Mouse (Mus musculus): ENCODE results near the gene Timm29. TPM values are rescaled to one million over a fixed set of nuclear protein-coding genes. Genes with fewer than 3 reads are reported as not detected.
A peak's percentile ranks its signal among the peaks of the same experiment; 100 is the strongest.

The Timm29 gene
- total and polyA plus RNA-seq, 2 experiments from 2014 or later = 23.2 to 44.6 TPM

- H3K4me2 ChIP-seq (ENCODE audit: low read depth, low read length) = no peak overlapping the region
- 30% methylated on average over 2 of the region's 2 CpGs for WGBS
- H3K27ac ChIP-seq (ENCODE audit: low read depth) = no peak overlapping the region
- H3K4me1 ChIP-seq (ENCODE audit: control insufficient read depth, insufficient read depth) = peaks cover 8% of the 10 kb centered on the region
- no peaks in the 10 kb centered on the region for H3K9me3 ChIP-seq (replicated peaks; ENCODE audit: control insufficient read depth, low read length)
- no peak overlapping the region for H3K9ac ChIP-seq (replicated peaks; ENCODE audit: low read depth, low read length)
- DNase-seq (ENCODE audit: low spot score) = peak; percentile 40
- TF ChIP-seq CTCF (IDR thresholded peaks at IDR 0.05; ENCODE audit: low read depth) = no peak
- TF ChIP-seq EP300 (IDR thresholded peaks at IDR 0.05; ENCODE audit: low read depth) = no peak
- H3K36me3 ChIP-seq (replicated peaks; ENCODE audit: control insufficient read depth, insufficient read depth, low read length) = peaks cover 18% of the 10 kb centered on the region; the same call in 1 of the 2 replicates
- H3K27me3 ChIP-seq (ENCODE audit: control insufficient read depth, insufficient read depth, low read length) = no peaks in the 10 kb centered on the region
- no peak overlapping the region for H3K4me3 ChIP-seq (ENCODE audit: low read depth, low read length)
- no peak for ATAC-seq (ENCODE audit: insufficient read depth, low read depth)
Observed at GRCm38 (mm10) chr9:21598198-21598597, 5.7 kb downstream of the Timm29 start.

DNA sequence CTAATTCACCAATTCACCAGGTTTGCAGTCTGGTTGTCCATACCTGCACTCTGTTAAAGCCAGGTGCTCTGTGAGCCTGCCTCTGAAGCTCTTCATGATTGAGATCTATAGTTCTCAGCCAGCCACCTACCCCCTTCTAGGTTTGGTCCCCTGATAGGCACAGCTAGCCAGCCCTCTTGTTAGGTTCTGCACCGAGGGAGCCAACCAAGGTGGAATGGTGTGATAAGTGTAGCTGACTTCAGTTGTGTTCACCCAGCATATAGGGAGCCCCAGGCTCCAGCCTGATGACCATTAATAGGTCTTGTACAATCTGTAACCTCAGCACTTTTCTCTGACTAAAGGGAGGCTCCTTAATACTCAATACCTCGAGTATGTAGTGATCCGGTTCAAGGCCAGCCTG, 7.7 kb downstream of the Timm29 start:
- H3K4me2 ChIP-seq (ENCODE audit: low read depth, low read length) = no peak overlapping the region
- H3K27me3 ChIP-seq (ENCODE audit: control insufficient read depth, insufficient read depth, low read length) = no peaks in the 10 kb centered on the region
- H3K36me3 ChIP-seq (replicated peaks; ENCODE audit: control insufficient read depth, insufficient read depth, low read length) = peaks cover 8% of the 10 kb centered on the region; the same call in 1 of the 2 replicates
- H3K4me3 ChIP-seq (ENCODE audit: low read depth, low read length) = no peak overlapping the region
- DNase-seq (ENCODE audit: low spot score) (no peak), ATAC-seq (ENCODE audit: insufficient read depth, low read depth) (no peak)
- H3K9ac ChIP-seq (replicated peaks; ENCODE audit: low read depth, low read length) = no peak overlapping the region
- H3K27ac ChIP-seq (ENCODE audit: low read depth) = no peak overlapping the region
- no peaks in the 10 kb centered on the region for H3K9me3 ChIP-seq (replicated peaks; ENCODE audit: control insufficient read depth, low read length)
- TF ChIP-seq EP300 (IDR thresholded peaks at IDR 0.05; ENCODE audit: low read depth) = no peak
- WGBS = 57% methylated on average over 3 of the region's 3 CpGs
- no peaks in the 10 kb centered on the region for H3K4me1 ChIP-seq (ENCODE audit: control insufficient read depth, insufficient read depth)

GRCm38 (mm10) chr9:21601073-21601472, 8.6 kb downstream of the Timm29 start:
- no peaks in the 10 kb centered on the region for H3K9me3 ChIP-seq (replicated peaks; ENCODE audit: control insufficient read depth, low read length)
- TF ChIP-seq EP300 (IDR thresholded peaks at IDR 0.05; ENCODE audit: low read depth) (no peak), CTCF (IDR thresholded peaks at IDR 0.05; ENCODE audit: low read depth) (no peak)

DNA sequence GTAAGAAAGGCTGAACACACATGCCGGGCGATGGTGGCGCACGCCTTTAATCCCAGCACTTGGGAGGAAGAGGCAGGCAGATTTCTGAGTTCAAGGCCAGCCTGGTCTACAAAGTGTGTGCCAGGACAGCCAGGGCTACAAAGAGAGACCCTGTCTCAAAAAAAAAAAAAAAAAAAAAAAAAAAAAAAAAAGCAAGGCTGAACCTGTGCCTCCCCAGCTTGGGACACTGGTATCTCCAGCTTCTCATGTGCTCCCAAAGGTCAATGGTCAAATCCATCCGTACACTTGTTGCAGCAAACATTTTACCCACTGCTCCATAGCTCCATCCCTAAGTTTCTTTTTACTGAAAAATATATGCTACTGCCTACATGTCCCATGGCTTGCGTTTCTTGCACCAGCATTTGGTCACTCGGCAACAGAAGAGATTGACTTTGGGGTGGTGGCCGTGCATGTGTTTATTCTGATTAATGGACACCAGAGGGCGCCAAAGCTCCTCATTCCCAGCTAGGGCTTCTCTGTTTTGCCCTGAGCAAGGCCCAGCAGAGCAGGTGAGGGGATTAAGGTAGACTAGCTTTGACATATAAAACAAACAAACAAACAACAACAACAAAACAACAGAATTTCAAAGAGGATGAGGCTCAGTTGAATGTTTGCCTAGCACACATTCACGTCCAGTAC, 9.3 kb downstream of the Timm29 start:
- no peak overlapping the region for H3K27ac ChIP-seq (ENCODE audit: low read depth)
- no peaks in the 10 kb centered on the region for H3K4me1 ChIP-seq (ENCODE audit: control insufficient read depth, insufficient read depth)
- ATAC-seq (ENCODE audit: insufficient read depth, low read depth) (0 out of 2 replicates have a peak, but pooled peaks have one; percentile 47), DNase-seq (ENCODE audit: low spot score) (peak; percentile 71)
- H3K4me2 ChIP-seq (ENCODE audit: low read depth, low read length) = no peak overlapping the region
- TF ChIP-seq CTCF (IDR thresholded peaks at IDR 0.05; ENCODE audit: low read depth) = peak; percentile 86
- TF ChIP-seq EP300 (IDR thresholded peaks at IDR 0.05; ENCODE audit: low read depth) = no peak
- H3K36me3 ChIP-seq (replicated peaks; ENCODE audit: control insufficient read depth, insufficient read depth, low read length) = no peaks in the 10 kb centered on the region
- no peaks in the 10 kb centered on the region for H3K27me3 ChIP-seq (ENCODE audit: control insufficient read depth, insufficient read depth, low read length)
- H3K4me3 ChIP-seq (ENCODE audit: low read depth, low read length) = no peak overlapping the region
- WGBS = 47% methylated on average over 10 of the region's 10 CpGs
- no peak overlapping the region for H3K9ac ChIP-seq (replicated peaks; ENCODE audit: low read depth, low read length)
- H3K9me3 ChIP-seq (replicated peaks; ENCODE audit: control insufficient read depth, low read length) = no peaks in the 10 kb centered on the region

More at GRCm38 (mm10) chr9:21601073-21601472, 8.6 kb downstream of the Timm29 start:
- no peak overlapping the region for H3K9ac ChIP-seq (replicated peaks; ENCODE audit: low read depth, low read length)
- H3K4me1 ChIP-seq (ENCODE audit: control insufficient read depth, insufficient read depth) = no peaks in the 10 kb centered on the region
- no peak for DNase-seq (ENCODE audit: low spot score)
- H3K36me3 ChIP-seq (replicated peaks; ENCODE audit: control insufficient read depth, insufficient read depth, low read length) = 0 out of 2 replicates have a peak, but pooled peaks cover 3% of the 10 kb centered on the region
- H3K27me3 ChIP-seq (ENCODE audit: control insufficient read depth, insufficient read depth, low read length) = no peaks in the 10 kb centered on the region
- H3K4me2 ChIP-seq (ENCODE audit: low read depth, low read length) = no peak overlapping the region
- H3K27ac ChIP-seq (ENCODE audit: low read depth) = no peak overlapping the region
- H3K4me3 ChIP-seq (ENCODE audit: low read depth, low read length) = no peak overlapping the region
- 76% methylated on average over 2 of the region's 2 CpGs for WGBS
- ATAC-seq (ENCODE audit: insufficient read depth, low read depth) = no peak

DNA sequence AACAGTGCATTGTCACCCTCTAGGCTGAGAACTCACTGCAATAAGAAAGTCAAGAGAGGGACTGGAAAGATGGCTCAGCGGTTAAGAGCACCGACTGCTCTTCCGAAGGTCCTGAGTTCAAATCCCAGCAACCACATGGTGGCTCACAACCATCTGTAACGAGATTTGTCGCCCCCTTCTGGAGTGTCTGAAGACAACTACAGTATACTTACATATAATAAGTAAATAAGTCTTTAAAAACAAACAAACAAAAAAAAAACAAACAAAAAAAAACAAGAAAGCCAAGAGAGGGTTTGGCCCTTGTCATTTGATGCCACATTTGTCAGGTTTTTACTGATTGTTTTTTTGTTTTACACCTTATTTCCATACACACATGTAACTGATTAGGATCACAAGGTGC, 11.6 kb downstream of the Timm29 start:
- H3K27ac ChIP-seq (ENCODE audit: low read depth) = no peak overlapping the region
- DNase-seq (ENCODE audit: low spot score) (no peak), ATAC-seq (ENCODE audit: insufficient read depth, low read depth) (no peak)
- H3K4me2 ChIP-seq (ENCODE audit: low read depth, low read length) = no peak overlapping the region
- no peaks in the 10 kb centered on the region for H3K4me1 ChIP-seq (ENCODE audit: control insufficient read depth, insufficient read depth)
- no peak overlapping the region for H3K4me3 ChIP-seq (ENCODE audit: low read depth, low read length)
- H3K27me3 ChIP-seq (ENCODE audit: control insufficient read depth, insufficient read depth, low read length) = no peaks in the 10 kb centered on the region
- no peaks in the 10 kb centered on the region for H3K36me3 ChIP-seq (replicated peaks; ENCODE audit: control insufficient read depth, insufficient read depth, low read length)
- no peak overlapping the region for H3K9ac ChIP-seq (replicated peaks; ENCODE audit: low read depth, low read length)
- H3K9me3 ChIP-seq (replicated peaks; ENCODE audit: control insufficient read depth, low read length) = no peaks in the 10 kb centered on the region
- WGBS = 76% methylated on average over 5 of the region's 5 CpGs
- no peak for TF ChIP-seq EP300 (IDR thresholded peaks at IDR 0.05; ENCODE audit: low read depth)
- no peak for TF ChIP-seq CTCF (IDR thresholded peaks at IDR 0.05; ENCODE audit: low read depth)

DNA sequence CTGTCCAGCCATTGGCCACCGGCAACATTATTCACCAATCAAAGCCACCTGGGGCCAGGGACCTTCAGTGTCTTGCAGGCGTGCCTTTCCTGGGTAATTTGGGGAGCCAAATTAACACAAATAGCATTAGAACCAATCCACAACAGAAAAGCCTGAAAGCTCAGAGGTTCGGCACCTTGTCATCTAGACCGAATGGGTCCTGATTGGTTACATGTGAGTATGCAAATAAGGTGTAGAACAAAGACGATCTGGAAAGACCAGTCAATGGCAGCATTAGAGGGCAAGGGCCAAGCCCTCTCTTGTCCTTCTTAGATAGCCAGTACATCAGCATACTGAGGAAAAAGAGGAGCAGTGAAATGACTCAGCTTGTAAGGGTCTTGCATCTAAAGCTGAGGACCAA, 13.3 kb downstream of the Timm29 start:
- DNase-seq (ENCODE audit: low spot score) = no peak
- no peak overlapping the region for H3K27ac ChIP-seq (ENCODE audit: low read depth)
- no peak overlapping the region for H3K4me3 ChIP-seq (ENCODE audit: low read depth, low read length)
- no peaks in the 10 kb centered on the region for H3K9me3 ChIP-seq (replicated peaks; ENCODE audit: control insufficient read depth, low read length)
- no peaks in the 10 kb centered on the region for H3K27me3 ChIP-seq (ENCODE audit: control insufficient read depth, insufficient read depth, low read length)
- H3K9ac ChIP-seq (replicated peaks; ENCODE audit: low read depth, low read length) = no peak overlapping the region
- WGBS = 78% methylated on average over 5 of the region's 5 CpGs
- H3K4me1 ChIP-seq (ENCODE audit: control insufficient read depth, insufficient read depth) = no peaks in the 10 kb centered on the region
- H3K36me3 ChIP-seq (replicated peaks; ENCODE audit: control insufficient read depth, insufficient read depth, low read length) = no peaks in the 10 kb centered on the region
- H3K4me2 ChIP-seq (ENCODE audit: low read depth, low read length) = no peak overlapping the region
- no peak for ATAC-seq (ENCODE audit: insufficient read depth, low read depth)
- TF ChIP-seq EP300 (IDR thresholded peaks at IDR 0.05; ENCODE audit: low read depth) (no peak), CTCF (IDR thresholded peaks at IDR 0.05; ENCODE audit: low read depth) (no peak)

Data from heart, postnatal 0 days (tissue).